Mouse (Mus musculus) hematopoietic stem cell, adult 5-6 weeks (primary cell): Measurements from ENCODE around the gene Hepacam. TPM values are rescaled to one million over a fixed set of nuclear protein-coding genes. Genes with fewer than 3 reads are reported as not detected.

Source experiments
- ATAC-seq, 2 experiments: fragments of 125-278 bp in 1 of 2; replicated peaks in 1 of 2; 2 replicates each; pipeline ENCODE4 v1.8.0; 2016 to 2017; ENCODE audit warnings: inconsistent platforms in 2 of 2, mild to moderate bottlenecking in 2 of 2, moderate number of reproducible peaks in 2 of 2, low read depth in 1 of 2, moderate TSS enrichment in 1 of 2; ENCODE audit not compliant: low FRiP score in 2 of 2, poor library complexity in 2 of 2, severe bottlenecking in 2 of 2, insufficient read depth in 1 of 2, low TSS enrichment in 1 of 2
- total RNA-seq: library from RNA; stranded (forward); fragments of 172-1452, 232-1000 nt; gene quantifications from 2 replicates; pipeline ENCODE4 v1.2.3, GENCODE M21; 2017

Hepacam gene
- total RNA-seq, 1 experiment from 2014 or later, result not detected

GRCm38 (mm10) chr9:37368860-37369259 lies 1.7 kb downstream of the Hepacam start:
- ATAC-seq, result no peak

DNA sequence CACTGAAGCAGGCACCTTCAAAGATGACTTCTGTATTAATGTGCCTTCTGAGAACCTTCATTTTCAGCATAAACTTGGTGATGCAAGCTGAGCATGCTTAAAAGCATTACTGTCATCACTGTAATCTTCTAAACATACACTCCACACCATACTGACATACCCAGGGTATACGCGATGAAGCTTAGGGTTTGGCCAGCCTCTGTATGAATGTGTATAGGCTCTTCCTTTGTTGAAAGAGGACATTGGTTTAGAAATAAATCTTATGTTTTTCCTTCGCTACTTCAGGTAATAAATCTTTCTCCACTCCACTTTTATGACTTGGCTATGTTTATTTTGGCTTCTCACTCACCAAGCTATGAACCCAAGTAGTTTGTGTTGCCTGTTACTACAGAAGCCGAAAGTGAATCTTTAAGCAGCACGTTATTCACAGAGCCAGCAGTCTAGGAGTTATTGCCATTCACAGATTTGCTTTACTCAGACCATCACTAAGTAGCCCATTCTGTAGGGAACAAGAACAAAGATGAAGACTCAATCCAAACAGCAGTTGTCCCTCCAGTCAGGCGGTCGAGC lies 4.2 kb downstream of the Hepacam start:
- no peak for ATAC-seq

DNA sequence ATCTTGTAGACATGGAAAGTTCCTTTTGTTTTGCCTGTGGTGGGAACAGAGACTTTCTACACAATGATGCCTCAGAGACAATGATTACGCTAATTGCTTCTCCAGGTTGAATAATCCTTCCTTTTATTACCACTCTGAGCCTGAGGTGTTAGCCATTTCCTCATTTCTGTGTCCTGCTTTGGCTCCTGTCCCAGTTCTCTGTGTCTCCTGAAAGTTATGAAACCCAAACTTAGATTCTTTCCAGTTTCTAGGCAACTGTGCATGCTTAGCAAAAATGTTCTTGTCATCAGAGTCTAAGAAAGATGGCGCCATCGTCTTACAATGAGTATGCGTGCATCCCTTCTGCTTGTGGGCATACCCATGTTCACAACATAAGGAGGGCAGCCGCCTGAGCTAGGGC lies 8.6 kb downstream of the Hepacam start:
- peak in 1 of 2 experiments; percentile 37; a peak in 1 of 4 replicates for ATAC-seq

DNA sequence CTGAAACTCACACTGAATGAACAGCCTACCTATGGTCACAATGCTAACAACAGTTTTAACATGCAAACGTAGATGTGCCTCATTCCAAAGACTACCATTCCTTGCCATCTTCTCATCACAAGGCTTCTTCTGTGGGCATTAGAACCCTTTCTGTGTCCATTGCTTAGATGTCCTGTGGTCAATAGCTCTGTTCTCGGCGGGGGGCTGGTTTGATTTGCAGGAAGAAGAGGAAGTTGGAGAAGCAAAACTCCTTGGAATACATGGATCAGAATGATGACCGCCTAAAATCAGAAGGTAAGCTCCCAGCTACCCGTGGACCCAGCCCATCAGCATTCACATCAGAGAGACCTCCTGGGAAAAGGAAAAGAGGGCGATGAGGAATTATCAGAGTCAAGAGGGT lies 16.0 kb downstream of the Hepacam start:
- ATAC-seq, result no peak

DNA sequence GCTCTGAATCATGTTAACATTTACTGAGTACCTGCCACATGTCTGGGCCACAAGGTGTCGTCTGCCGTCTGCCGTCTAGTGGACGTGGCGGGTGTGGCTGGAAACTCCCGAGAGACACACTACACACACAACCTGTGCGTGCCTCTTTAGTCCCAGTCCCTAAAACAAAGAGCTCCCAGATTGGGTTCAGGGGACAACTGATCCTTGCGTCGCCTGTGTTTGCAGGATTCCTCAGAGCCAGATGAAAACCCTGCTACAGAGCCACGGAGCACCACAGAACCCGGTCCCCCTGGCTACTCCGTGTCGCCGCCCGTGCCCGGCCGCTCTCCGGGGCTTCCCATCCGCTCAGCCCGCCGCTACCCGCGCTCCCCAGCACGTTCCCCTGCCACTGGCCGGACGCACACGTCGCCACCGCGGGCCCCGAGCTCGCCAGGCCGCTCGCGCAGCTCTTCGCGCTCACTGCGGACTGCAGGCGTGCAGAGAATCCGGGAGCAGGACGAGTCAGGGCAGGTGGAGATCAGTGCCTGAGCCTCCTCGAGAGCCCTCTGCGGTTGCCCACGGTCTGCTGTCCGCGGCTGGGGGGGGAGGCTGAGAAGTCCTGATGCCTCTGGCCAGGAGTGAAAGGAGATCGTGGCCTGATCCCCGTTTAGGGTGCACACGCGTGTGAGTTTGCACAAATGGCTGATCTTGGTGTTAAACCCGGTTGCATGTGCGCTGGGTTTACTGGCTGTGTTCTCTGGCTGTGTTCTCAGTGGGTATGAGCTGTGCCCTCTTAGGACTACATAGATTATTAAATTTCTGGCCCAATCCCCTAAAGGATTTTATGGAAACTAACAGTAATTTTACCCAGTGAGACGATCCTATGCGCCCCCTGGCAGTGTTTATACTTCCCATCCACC lies 17.4 kb downstream of the Hepacam start:
- peak; percentile 65 to 74 for ATAC-seq

GRCm38 (mm10) chr9:37390891-37391290 lies 23.7 kb downstream of the Hepacam start:
- no peak for ATAC-seq

DNA sequence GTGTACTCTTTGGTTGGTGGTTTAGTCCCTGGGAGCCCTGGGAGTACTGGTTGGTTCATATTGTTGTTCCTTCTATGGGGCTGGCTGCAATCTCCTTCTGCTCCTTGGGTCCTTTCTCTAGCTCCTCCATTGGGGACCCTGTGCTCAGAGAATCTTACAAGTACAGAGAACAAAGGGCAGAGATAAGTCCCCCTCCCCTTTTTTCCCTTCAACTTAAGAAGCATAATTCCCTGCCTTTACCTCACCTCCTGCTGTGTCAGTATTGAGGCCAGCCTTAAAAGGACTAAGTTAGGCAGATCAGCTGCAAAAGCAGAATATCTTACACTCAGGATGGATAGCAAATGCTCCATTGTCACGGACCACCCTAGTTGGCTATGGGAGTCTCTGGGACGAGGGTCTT lies 24.9 kb downstream of the Hepacam start:
- no peak for ATAC-seq

DNA sequence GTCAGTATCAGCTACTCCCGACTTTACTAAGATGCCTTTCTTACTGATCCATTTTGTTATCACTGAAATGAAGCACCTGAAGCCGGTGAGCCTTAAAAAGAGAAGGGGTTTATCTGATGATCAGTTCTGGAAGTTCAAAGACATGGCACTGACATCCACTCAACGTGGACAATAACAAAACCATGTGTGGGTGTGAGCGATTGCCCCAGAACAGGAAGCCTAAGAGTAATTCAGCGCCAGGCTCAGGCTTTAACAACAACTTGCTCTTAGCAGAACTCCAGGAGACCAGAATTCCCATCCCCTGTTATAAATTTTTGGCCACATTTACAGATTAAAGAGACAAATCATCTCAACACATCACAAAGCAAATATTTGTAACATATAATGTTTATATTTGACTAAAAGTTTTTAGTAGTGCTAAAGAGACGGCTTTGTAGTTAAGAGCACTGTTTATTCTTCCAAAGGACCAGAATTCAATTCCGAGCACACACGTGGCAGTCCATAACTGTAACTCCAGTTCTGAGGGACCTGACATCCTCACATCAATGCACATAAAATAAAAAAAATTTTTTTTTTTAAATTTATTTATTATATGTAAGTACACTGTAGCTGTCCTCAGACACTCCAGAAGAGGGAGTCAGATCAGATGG lies 26.5 kb downstream of the Hepacam start:
- ATAC-seq, result no peak

GRCm38 (mm10) chr9:37400585-37400984 lies 33.4 kb downstream of the Hepacam start:
- ATAC-seq, result no peak

- ATAC-seq, result peak; percentile 82 to 91
These were observed 34.7 kb downstream of the Hepacam start, which contains the start of gene Robo4 for GRCm38 (mm10) chr9:37401802-37402201. Gene Robo4, plus strand, starts transcription at chr9:37401897.

DNA sequence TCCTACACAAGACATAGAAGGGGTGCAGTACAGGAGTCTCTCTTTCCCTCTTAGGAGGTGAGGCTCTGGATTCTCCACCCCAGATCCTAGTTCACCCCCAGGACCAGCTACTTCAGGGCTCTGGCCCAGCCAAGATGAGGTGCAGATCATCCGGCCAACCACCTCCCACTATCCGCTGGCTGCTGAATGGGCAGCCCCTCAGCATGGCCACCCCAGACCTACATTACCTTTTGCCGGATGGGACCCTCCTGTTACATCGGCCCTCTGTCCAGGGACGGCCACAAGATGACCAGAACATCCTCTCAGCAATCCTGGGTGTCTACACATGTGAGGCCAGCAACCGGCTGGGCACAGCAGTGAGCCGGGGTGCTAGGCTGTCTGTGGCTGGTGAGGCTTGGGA lies 35.4 kb downstream of the Hepacam start:
- no peak for ATAC-seq

DNA sequence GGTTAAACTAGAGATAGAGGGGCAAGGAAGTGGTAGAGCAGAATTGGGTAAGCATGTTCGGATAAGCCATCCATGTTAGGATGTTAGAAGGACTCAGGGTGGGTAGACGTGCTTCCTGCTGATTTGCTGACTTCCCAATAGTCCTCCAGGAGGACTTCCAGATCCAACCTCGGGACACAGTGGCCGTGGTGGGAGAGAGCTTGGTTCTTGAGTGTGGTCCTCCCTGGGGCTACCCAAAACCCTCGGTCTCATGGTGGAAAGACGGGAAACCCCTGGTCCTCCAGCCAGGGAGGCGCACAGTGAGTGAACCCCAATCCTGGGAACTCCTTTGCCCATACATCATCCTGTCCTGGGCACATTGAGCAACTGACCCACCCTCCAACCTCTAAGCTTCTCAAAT lies 35.9 kb downstream of the Hepacam start:
- ATAC-seq, result no peak

DNA sequence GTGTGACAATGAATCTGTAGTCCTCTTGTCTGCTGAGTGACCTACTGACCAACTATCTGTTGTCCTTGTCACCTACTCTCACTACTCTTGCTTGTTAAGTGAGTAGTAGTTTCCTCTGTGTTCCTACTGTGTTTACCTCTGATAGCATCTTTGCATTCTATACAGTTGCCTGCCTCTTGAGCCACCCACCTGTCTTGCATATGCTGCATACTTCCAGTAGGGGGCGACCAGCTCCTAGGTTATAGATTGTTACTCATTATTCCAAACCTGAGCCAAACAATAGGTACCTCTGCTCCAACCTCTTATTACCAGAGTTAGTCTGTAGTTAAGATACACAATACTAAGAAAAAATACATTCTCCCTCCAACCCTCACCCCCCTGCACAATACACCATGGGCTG lies 39.2 kb downstream of the Hepacam start:
- peak; percentile 40 to 68; a peak in 3 of 4 replicates for ATAC-seq

DNA sequence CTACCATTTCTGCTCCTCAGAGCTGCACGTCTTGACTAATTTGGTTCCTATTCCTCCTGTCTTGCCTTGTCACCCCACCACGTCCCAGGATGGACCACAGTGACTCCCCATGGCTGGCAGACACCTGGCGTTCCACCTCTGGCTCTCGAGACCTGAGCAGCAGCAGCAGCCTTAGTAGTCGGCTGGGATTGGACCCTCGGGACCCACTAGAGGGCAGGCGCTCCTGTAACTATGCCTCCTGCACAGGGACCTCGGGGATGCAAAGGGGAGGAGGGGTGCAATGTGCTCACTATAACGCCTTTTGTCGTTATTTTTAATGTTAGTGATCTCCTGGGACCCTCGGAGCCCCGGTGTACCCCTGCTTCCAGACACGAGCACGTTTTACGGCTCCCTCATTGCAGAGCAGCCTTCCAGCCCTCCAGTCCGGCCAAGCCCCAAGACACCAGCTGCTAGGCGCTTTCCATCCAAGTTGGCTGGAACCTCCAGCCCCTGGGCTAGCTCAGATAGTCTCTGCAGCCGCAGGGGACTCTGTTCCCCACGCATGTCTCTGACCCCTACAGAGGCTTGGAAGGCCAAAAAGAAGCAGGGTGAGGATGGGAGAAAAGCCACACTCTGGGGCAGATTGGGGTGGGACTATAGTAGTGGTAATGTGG lies 40.8 kb downstream of the Hepacam start:
- ATAC-seq, result no peak

GRCm38 (mm10) chr9:37409698-37410445 lies 42.7 kb downstream of the Hepacam start:
- no peak for ATAC-seq

GRCm38 (mm10) chr9:37412989-37413388 lies 45.8 kb downstream of the Hepacam start:
- no peak for ATAC-seq

DNA sequence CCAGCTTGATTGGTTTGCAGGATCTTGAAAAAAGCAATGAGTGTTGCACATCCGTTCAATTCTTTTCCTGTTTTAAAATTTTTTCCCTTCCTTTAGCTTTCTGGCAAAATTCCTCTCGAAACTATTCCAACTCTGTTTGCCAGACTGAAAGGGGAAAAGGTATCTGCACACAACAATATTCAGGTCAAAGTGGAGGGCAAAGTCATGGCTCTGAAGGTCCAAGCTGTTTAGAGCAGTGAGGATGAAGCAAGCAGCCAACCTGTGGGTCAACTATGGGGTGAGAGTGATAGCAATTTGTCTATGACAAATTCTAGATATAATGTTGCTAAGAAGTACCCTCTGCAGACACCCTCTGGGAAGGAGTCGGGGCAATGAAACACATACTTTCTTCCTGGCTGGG lies 47.5 kb downstream of the Hepacam start:
- no peak for ATAC-seq
